28 mouse cellular contexts compared by ENCODE assay signal in genomic region chr1:90182521-90182920, GRCm38 (mm10). TPM values are rescaled to one million over a fixed set of nuclear protein-coding genes. Genes with fewer than 3 reads are reported as not detected.
DNase-seq lines count a peak whose midpoint lies in the region; ATAC-seq and TF ChIP-seq lines count a peak whose summit lies in the region.
"Had no signal": no experiment of that assay in that cellular context is flagged by ENCODE, and none has a peak within 500 bp of the region (broad histone marks: within the 10 kb centered on the region; RNA-seq: fewer than 3 reads in every experiment).

No protein-coding gene starts in this region.

- H3K4me3 ChIP-seq in forebrain, postnatal 0 days (ENCODE audit: low read depth, low read length) = no peak overlapping the region
- H3K4me3 ChIP-seq in forebrain, embryonic 14.5 days (ENCODE audit: low read depth, low read length) = no peak overlapping the region
- no peak overlapping the region for H3K4me3 ChIP-seq in kidney, embryonic 16.5 days (ENCODE audit: low read length)
- H3K4me3 ChIP-seq: embryonic facial prominence, embryonic 13.5 days; embryonic facial prominence, embryonic 15.5 days; erythroblast, embryonic 14.5 days; forebrain, embryonic 15.5 days had no signal

- intact Hi-C loops in left cerebral cortex, postnatal 14 days (cut with DNase I) = no loop called here
- intact Hi-C loops in left cerebral cortex, postnatal 10 days (cut with DNase I) = no loop called here

- no peak for DNase-seq in forebrain, postnatal 0 days
- DNase-seq in forebrain, embryonic 14.5 days (ENCODE audit: low spot score) = no peak
- peak; percentile 15 to 75 for DNase-seq in left cerebral cortex, postnatal 14 days (ENCODE audit: low spot score in 2 of 2)
- no peak for DNase-seq in left cerebral cortex, postnatal 10 days (ENCODE audit: extremely low spot score in 1 of 2, low spot score in 2 of 2)
- peak; percentile 43 for DNase-seq in brain, adult 2 months (ENCODE audit: low read depth, low spot score)
- no peak for DNase-seq in urinary bladder, postnatal 4 days (ENCODE audit: low spot score in 2 of 2)
- DNase-seq: adrenal gland, adult 8-10 months; adrenal gland, postnatal 14 days; adrenal gland, postnatal 36 days; cerebellum, adult 11 months; cerebellum, adult 18-20 months; cerebellum, adult 8-10 months; cerebellum, adult 9-11 months; cerebellum, postnatal 14 days; cerebellum, postnatal 36 days; embryo, embryonic 11 days had no signal

- H3K9ac ChIP-seq in forebrain, postnatal 0 days = no peak overlapping the region
- H3K9ac ChIP-seq in forebrain, embryonic 14.5 days (ENCODE audit: low read length) = no peak overlapping the region
- no peak overlapping the region for H3K9ac ChIP-seq in kidney, embryonic 16.5 days (replicated peaks; ENCODE audit: low read length)
- H3K9ac ChIP-seq: embryonic facial prominence, embryonic 13.5 days; embryonic facial prominence, embryonic 15.5 days; forebrain, embryonic 15.5 days had no signal

- H3K4me1 ChIP-seq in forebrain, postnatal 0 days (ENCODE audit: insufficient read depth) = no peaks in the 10 kb centered on the region
- no peaks in the 10 kb centered on the region for H3K4me1 ChIP-seq in forebrain, embryonic 14.5 days (ENCODE audit: control insufficient read depth, insufficient read depth, low read length)
- no peaks in the 10 kb centered on the region for H3K4me1 ChIP-seq in kidney, embryonic 16.5 days (ENCODE audit: insufficient read depth, low read length)
- H3K4me1 ChIP-seq: embryonic facial prominence, embryonic 15.5 days; forebrain, embryonic 15.5 days had no signal

- TF ChIP-seq CTCF in forebrain, postnatal 0 days (IDR thresholded peaks at IDR 0.05; ENCODE audit: low read depth) = no peak

- no peaks in the 10 kb centered on the region for H3K36me3 ChIP-seq in forebrain, postnatal 0 days (ENCODE audit: insufficient read depth)
- no peaks in the 10 kb centered on the region for H3K36me3 ChIP-seq in forebrain, embryonic 14.5 days (ENCODE audit: control insufficient read depth, insufficient read depth, low read length)
- H3K36me3 ChIP-seq in kidney, embryonic 16.5 days (ENCODE audit: insufficient read depth, low read length) = no peaks in the 10 kb centered on the region
- H3K36me3 ChIP-seq: embryonic facial prominence, embryonic 13.5 days; embryonic facial prominence, embryonic 15.5 days; forebrain, embryonic 15.5 days; G1E had no signal

- 52% methylated on average over 5 of the region's 5 CpGs for WGBS in forebrain, postnatal 0 days
- WGBS in forebrain, embryonic 14.5 days = 76% methylated on average over 5 of the region's 5 CpGs
- WGBS in kidney, embryonic 16.5 days = 66% methylated on average over 5 of the region's 5 CpGs

- ATAC-seq in forebrain, postnatal 0 days = 0 out of 2 replicates have a peak, but pooled peaks have one; percentile 14
- no peak for ATAC-seq in forebrain, embryonic 14.5 days
- ATAC-seq in kidney, embryonic 16.5 days (ENCODE audit: low FRiP score, low TSS enrichment) = no peak
- ATAC-seq: activated CD4-positive, CD25-positive, alpha-beta regulatory T cell, adult 4 months; forebrain, embryonic 15.5 days; Patski had no signal

- no peaks in the 10 kb centered on the region for H3K27me3 ChIP-seq in forebrain, postnatal 0 days (ENCODE audit: insufficient read depth, low read length)
- H3K27me3 ChIP-seq in forebrain, embryonic 14.5 days (replicated peaks; ENCODE audit: control insufficient read depth, insufficient read depth, low read length) = no peaks in the 10 kb centered on the region
- H3K27me3 ChIP-seq in kidney, embryonic 16.5 days (ENCODE audit: insufficient read depth, low read length) = peaks cover 3% of the 10 kb centered on the region; the same call in 1 of the 2 replicates
- H3K27me3 ChIP-seq: embryonic facial prominence, embryonic 13.5 days; embryonic facial prominence, embryonic 15.5 days; forebrain, embryonic 15.5 days; Patski had no signal

- no peak overlapping the region for H3K4me2 ChIP-seq in forebrain, postnatal 0 days (ENCODE audit: low read depth)
- no peak overlapping the region for H3K4me2 ChIP-seq in forebrain, embryonic 14.5 days (ENCODE audit: low read length)
- no peak overlapping the region for H3K4me2 ChIP-seq in kidney, embryonic 16.5 days (replicated peaks; ENCODE audit: low read depth, low read length)
- H3K4me2 ChIP-seq: embryonic facial prominence, embryonic 13.5 days; embryonic facial prominence, embryonic 15.5 days; forebrain, embryonic 15.5 days had no signal

- H3K27ac ChIP-seq in forebrain, postnatal 0 days (ENCODE audit: low read depth, low read length) = no peak overlapping the region
- H3K27ac ChIP-seq in forebrain, embryonic 14.5 days (ENCODE audit: low read depth, low read length) = no peak overlapping the region
- no peak overlapping the region for H3K27ac ChIP-seq in kidney, embryonic 16.5 days (ENCODE audit: low read length)
- H3K27ac ChIP-seq: embryonic facial prominence, embryonic 15.5 days; forebrain, embryonic 15.5 days had no signal

- H3K9me3 ChIP-seq in forebrain, postnatal 0 days (ENCODE audit: low read length) = no peaks in the 10 kb centered on the region
- no peaks in the 10 kb centered on the region for H3K9me3 ChIP-seq in forebrain, embryonic 14.5 days (replicated peaks; ENCODE audit: control insufficient read depth, low read length)
- H3K9me3 ChIP-seq in kidney, embryonic 16.5 days (ENCODE audit: low read length) = peaks cover 10% of the 10 kb centered on the region; the same call in 1 of the 2 replicates
- H3K9me3 ChIP-seq: embryonic facial prominence, embryonic 15.5 days; forebrain, embryonic 15.5 days had no signal

RNA-seq across cellular contexts. Expression of gene Ackr3, which starts 21.3 kb away (rescaled TPM):
- total RNA-seq in forebrain, postnatal 0 days (2014; rRNA removed) = 7.3 and 10.0 TPM in 2 replicates
- 10.2 and 11.9 TPM in 2 replicates for polyA plus RNA-seq in forebrain, postnatal 0 days (2015; fragmentation: Nextera tagmentation; extraction: Ambion mirVana)
- polyA plus RNA-seq in forebrain, embryonic 14.5 days (2014; fragmentation: Nextera tagmentation; extraction: Ambion mirVana) = 33.5 and 40.2 TPM in 2 replicates
- total RNA-seq in left cerebral cortex, postnatal 14 days (2021) = 10 to 100 TPM in 1 of 2 experiments, 1 to 10 TPM in 1; 7.2 to 10.5 TPM
- 1 to 10 TPM; 6.9 to 7.9 TPM for total RNA-seq in left cerebral cortex, postnatal 10 days (2021)
- polyA plus RNA-seq in kidney, embryonic 16.5 days (2015; fragmentation: Nextera tagmentation; extraction: Ambion mirVana) = 51.8 and 54.0 TPM in 2 replicates
- total RNA-seq: common myeloid progenitor, adult 5-6 weeks had no signal
- polyA plus RNA-seq: erythroblast, embryonic 14.5 days; G1E had no signal

RNA-seq across cellular contexts. Expression of gene Iqca, which starts 29.3 kb away (rescaled TPM):
- total RNA-seq in forebrain, postnatal 0 days (2014; rRNA removed) = 0.52 and 0.92 TPM in 2 replicates
- polyA plus RNA-seq in forebrain, postnatal 0 days (2015; fragmentation: Nextera tagmentation; extraction: Ambion mirVana) = 0.60 and 1.5 TPM in 2 replicates
- 0.95 and 0.99 TPM in 2 replicates for polyA plus RNA-seq in forebrain, embryonic 14.5 days (2014; fragmentation: Nextera tagmentation; extraction: Ambion mirVana)
- total RNA-seq in left cerebral cortex, postnatal 14 days (2021) = under 1 TPM; 0.70 to 0.86 TPM
- total RNA-seq in left cerebral cortex, postnatal 10 days (2021) = under 1 TPM; 0.34 to 0.51 TPM
- 0.34 and 0.39 TPM in 2 replicates for polyA plus RNA-seq in kidney, embryonic 16.5 days (2015; fragmentation: Nextera tagmentation; extraction: Ambion mirVana)
- total RNA-seq: adrenal gland, adult 18-20 months; adrenal gland, adult 8-10 months; adrenal gland, postnatal 14 days; adrenal gland, postnatal 36 days; common myeloid progenitor, adult 5-6 weeks had no signal
- polyA plus RNA-seq: activated CD4-positive, CD25-positive, alpha-beta regulatory T cell, adult 4 months; C2C12; embryonic facial prominence, embryonic 11.5 days; erythroblast, embryonic 14.5 days; G1E had no signal

Comparison
In these comparisons a context has a peak if more than half of its experiments do, and no peak if none do; other contexts are left out.
1. DNase-seq: peak in left cerebral cortex, postnatal 14 days (2 of 2) and brain, adult 2 months (single experiment); none in forebrain, postnatal 0 days (single experiment), forebrain, embryonic 14.5 days (single experiment), left cerebral cortex, postnatal 10 days (0 of 2) and urinary bladder, postnatal 4 days (0 of 2).